Comparison of ENCODE assay signal across 8 mouse cellular contexts in genomic region chr4:57064830-57065229, GRCm38 (mm10).
DNase-seq lines count a peak whose midpoint lies in the region; ATAC-seq and TF ChIP-seq lines count a peak whose summit lies in the region.
"Had no signal": no experiment of that assay in that cellular context is flagged by ENCODE, and none has a peak within 500 bp of the region (broad histone marks: within the 10 kb centered on the region; RNA-seq: fewer than 3 reads in every experiment).

No protein-coding gene starts in this region.

- no peak for TF ChIP-seq POLR2A in thymus, adult 2 months (IDR thresholded peaks at IDR 0.05; ENCODE audit: control insufficient read depth, extremely low read depth, insufficient read depth, low read length, poor library complexity)

- no peaks in the 10 kb centered on the region for H3K9me3 ChIP-seq in hindbrain, embryonic 12.5 days (replicated peaks)
- no peaks in the 10 kb centered on the region for H3K9me3 ChIP-seq in liver, postnatal 0 days (ENCODE audit: low read length)
- H3K9me3 ChIP-seq: limb, embryonic 12.5 days had no signal

- no peaks in the 10 kb centered on the region for H3K36me3 ChIP-seq in thymus, adult 2 months (ENCODE audit: control insufficient read depth, insufficient read depth, low read length)
- no peaks in the 10 kb centered on the region for H3K36me3 ChIP-seq in hindbrain, embryonic 12.5 days
- no peaks in the 10 kb centered on the region for H3K36me3 ChIP-seq in liver, postnatal 0 days (replicated peaks; ENCODE audit: insufficient read depth, low read length)
- H3K36me3 ChIP-seq: limb, embryonic 12.5 days had no signal

- no peak overlapping the region for H3K4me2 ChIP-seq in hindbrain, embryonic 12.5 days (replicated peaks)
- H3K4me2 ChIP-seq in liver, postnatal 0 days (ENCODE audit: low read depth, low read length) = 0 out of 2 replicates have a peak overlapping the region, but pooled peaks have one; percentile 5
- H3K4me2 ChIP-seq: limb, embryonic 12.5 days had no signal

- H3K9ac ChIP-seq in hindbrain, embryonic 12.5 days = no peak overlapping the region
- no peak overlapping the region; the same call in 1 of the 2 replicates for H3K9ac ChIP-seq in liver, postnatal 0 days (replicated peaks)
- H3K9ac ChIP-seq: limb, embryonic 12.5 days had no signal

- peak; percentile 12 for DNase-seq in thymus, postnatal 4 days
- no peak for DNase-seq in thymus, adult 2 months
- DNase-seq in liver, postnatal 0 days = peak; percentile 50
- DNase-seq in frontal cortex, postnatal 36 days (ENCODE audit: low spot score in 2 of 2) = no peak
- no peak for DNase-seq in thymus, postnatal 36 days
- no peak for DNase-seq in layer of hippocampus, adult 9-10 months (ENCODE audit: low spot score)

- WGBS in thymus, adult 2 months = 5% methylated on average over 2 of the region's 2 CpGs
- 0% methylated on average over 2 of the region's 2 CpGs for WGBS in hindbrain, embryonic 12.5 days
- WGBS in liver, postnatal 0 days (ENCODE audit: insufficient replicate concordance) = 29% methylated on average over 2 of the region's 2 CpGs

- peak; percentile 39; the same call in 1 of the 2 replicates for ATAC-seq in hindbrain, embryonic 12.5 days (ENCODE audit: low FRiP score)
- peak; percentile 63 for ATAC-seq in liver, postnatal 0 days

- H3K27ac ChIP-seq in thymus, adult 2 months (ENCODE audit: control insufficient read depth, insufficient read depth, low read length) = no peak overlapping the region
- no peak overlapping the region for H3K27ac ChIP-seq in hindbrain, embryonic 12.5 days
- peak overlapping the region; percentile 69 for H3K27ac ChIP-seq in liver, postnatal 0 days (ENCODE audit: low read depth)
- H3K27ac ChIP-seq: limb, embryonic 12.5 days had no signal

- H3K4me1 ChIP-seq in thymus, adult 2 months (replicated peaks; ENCODE audit: control insufficient read depth, insufficient read depth, low read length) = peaks cover 13% of the 10 kb centered on the region
- peaks cover 11% of the 10 kb centered on the region for H3K4me1 ChIP-seq in hindbrain, embryonic 12.5 days
- peaks cover 5% of the 10 kb centered on the region for H3K4me1 ChIP-seq in liver, postnatal 0 days (ENCODE audit: insufficient read depth)

- no peak for TF ChIP-seq EP300 in liver, postnatal 0 days (IDR thresholded peaks at IDR 0.05; ENCODE audit: low read depth)

- no peak overlapping the region for H3K4me3 ChIP-seq in thymus, adult 2 months (ENCODE audit: control insufficient read depth, insufficient read depth, low read length)
- no peak overlapping the region for H3K4me3 ChIP-seq in hindbrain, embryonic 12.5 days
- no peak overlapping the region for H3K4me3 ChIP-seq in liver, postnatal 0 days (ENCODE audit: low read depth, low read length)
- H3K4me3 ChIP-seq: limb, embryonic 12.5 days had no signal

- H3K27me3 ChIP-seq in thymus, adult 2 months (ENCODE audit: control insufficient read depth, insufficient read depth, low read length) = no peaks in the 10 kb centered on the region; the same call in 1 of the 2 replicates
- no peaks in the 10 kb centered on the region for H3K27me3 ChIP-seq in hindbrain, embryonic 12.5 days
- no peaks in the 10 kb centered on the region for H3K27me3 ChIP-seq in liver, postnatal 0 days (ENCODE audit: insufficient read depth, low read length)
- H3K27me3 ChIP-seq: limb, embryonic 12.5 days had no signal

- TF ChIP-seq CTCF in thymus, adult 2 months (IDR thresholded peaks at IDR 0.05; ENCODE audit: borderline replicate concordance, control insufficient read depth, extremely low read depth, insufficient read depth, low read length, poor library complexity) = no peak
- TF ChIP-seq CTCF in liver, postnatal 0 days (IDR thresholded peaks at IDR 0.05; ENCODE audit: low read depth) = no peak

Comparison
In these comparisons a context has a peak if more than half of its experiments do, and no peak if none do; other contexts are left out.
1. DNase-seq: peak in thymus, postnatal 4 days (single experiment) and liver, postnatal 0 days (single experiment); none in thymus, adult 2 months (single experiment), frontal cortex, postnatal 36 days (0 of 2), thymus, postnatal 36 days (0 of 2) and layer of hippocampus, adult 9-10 months (single experiment).